Mouse (Mus musculus) megakaryocyte, embryonic 14.5 days (primary cell): ENCODE data around the gene Lancl3.

Experiments
- FLI1 ChIP-seq: IDR thresholded peaks from 2 replicates; pipeline ENCODE4 v1.6.1; 2012; ENCODE audit warnings: low read length, inconsistent platforms, mixed read lengths
- GATA1 ChIP-seq: IDR thresholded peaks from 3 replicates; pipeline ENCODE4 v1.6.1; 2012; ENCODE audit warnings: mixed read lengths, low read length, inconsistent platforms, borderline replicate concordance

GRCm38 (mm10) chrX:9216244-9216643 is 16.5 kb downstream of the Lancl3 start:
- TF ChIP-seq GATA1 (no peak), FLI1 (no peak)
